Mouse (Mus musculus) intestine, embryonic 16.5 days (tissue): Measurements from ENCODE around the gene Agr3. TPM values are rescaled to one million over a fixed set of nuclear protein-coding genes. Genes with fewer than 3 reads are reported as not detected.

ENCODE experiments used
- polyA plus RNA-seq: library from polyadenylated mRNA; unstranded; fragments of >200 nt; fragmentation: Nextera tagmentation; extraction: Ambion mirVana; gene quantifications from 2 replicates; pipeline ENCODE4 v1.2.1, GENCODE M21; 2015

Gene Agr3
- polyA plus RNA-seq, 1 experiment from 2014 or later: 0.33 TPM

Other genes starting within 250 kb of the Agr3 start
- 408 and 430 TPM in 2 replicates for gene Agr2, start 67.3 kb downstream of the Agr3 start, polyA plus RNA-seq
- gene Tspan13, start 116.9 kb downstream of the Agr3 start, polyA plus RNA-seq: 151 and 157 TPM in 2 replicates
- gene Ankmy2, start 231.5 kb downstream of the Agr3 start, polyA plus RNA-seq: 36.6 and 37.0 TPM in 2 replicates
- 153 and 180 TPM in 2 replicates for gene Bzw2, start 232.5 kb downstream of the Agr3 start, polyA plus RNA-seq